ENCODE assay signal across 16 mouse cellular contexts in genomic region chr3:53869263-53869662, GRCm38 (mm10). TPM values are rescaled to one million over a fixed set of nuclear protein-coding genes. Genes with fewer than 3 reads are reported as not detected.
DNase-seq lines count a peak whose midpoint lies in the region; ATAC-seq lines count a peak whose summit lies in the region.
"Had no signal": no experiment of that assay in that cellular context is flagged by ENCODE, and none has a peak within 500 bp of the region (broad histone marks: within the 10 kb centered on the region; RNA-seq: fewer than 3 reads in every experiment).

No protein-coding gene starts in this region.

- H3K36me3 ChIP-seq in embryonic facial prominence, embryonic 13.5 days = no peaks in the 10 kb centered on the region
- no peaks in the 10 kb centered on the region for H3K36me3 ChIP-seq in stomach, embryonic 14.5 days (ENCODE audit: control insufficient read depth, insufficient read depth, low read length)
- H3K36me3 ChIP-seq: heart, embryonic 10.5 days; limb, embryonic 12.5 days had no signal

- H3K27me3 ChIP-seq in embryonic facial prominence, embryonic 13.5 days = no peaks in the 10 kb centered on the region
- no peaks in the 10 kb centered on the region for H3K27me3 ChIP-seq in stomach, embryonic 14.5 days (ENCODE audit: control insufficient read depth, insufficient read depth, low read length)
- H3K27me3 ChIP-seq: limb, embryonic 12.5 days had no signal

- peaks cover 7% of the 10 kb centered on the region; the same call in 1 of the 2 replicates for H3K4me1 ChIP-seq in embryonic facial prominence, embryonic 13.5 days
- H3K4me1 ChIP-seq in stomach, embryonic 14.5 days (ENCODE audit: control insufficient read depth, insufficient read depth, low read length) = no peaks in the 10 kb centered on the region
- H3K4me1 ChIP-seq: heart, embryonic 10.5 days had no signal

- no peak overlapping the region for H3K9ac ChIP-seq in embryonic facial prominence, embryonic 13.5 days
- no peak overlapping the region for H3K9ac ChIP-seq in stomach, embryonic 14.5 days (replicated peaks; ENCODE audit: low read depth, low read length)
- H3K9ac ChIP-seq: limb, embryonic 12.5 days; liver, embryonic 14.5 days had no signal

- WGBS in embryonic facial prominence, embryonic 13.5 days = 5% methylated on average over 1 of the region's 1 CpGs
- 8% methylated on average over 1 of the region's 1 CpGs for WGBS in stomach, embryonic 14.5 days

- no peak overlapping the region for H3K4me3 ChIP-seq in embryonic facial prominence, embryonic 13.5 days
- H3K4me3 ChIP-seq in stomach, embryonic 14.5 days (ENCODE audit: low read depth, low read length) = no peak overlapping the region
- H3K4me3 ChIP-seq: heart, embryonic 10.5 days; left cerebral cortex, adult 2 months; limb, embryonic 12.5 days had no signal

- no peak overlapping the region for H3K4me2 ChIP-seq in embryonic facial prominence, embryonic 13.5 days
- no peak overlapping the region for H3K4me2 ChIP-seq in stomach, embryonic 14.5 days (replicated peaks; ENCODE audit: low read depth, low read length)
- H3K4me2 ChIP-seq: limb, embryonic 12.5 days had no signal

- ATAC-seq in embryonic facial prominence, embryonic 13.5 days (ENCODE audit: insufficient number of reproducible peaks, insufficient read depth, low FRiP score, low TSS enrichment, low read depth) = no peak
- ATAC-seq in stomach, embryonic 14.5 days (ENCODE audit: insufficient number of reproducible peaks, insufficient read depth, low FRiP score, low read depth) = no peak
- ATAC-seq: lung, postnatal 0 days had no signal

- H3K9me3 ChIP-seq in embryonic facial prominence, embryonic 13.5 days = no peaks in the 10 kb centered on the region
- H3K9me3 ChIP-seq in stomach, embryonic 14.5 days (ENCODE audit: control insufficient read depth, low read depth, low read length) = no peaks in the 10 kb centered on the region
- H3K9me3 ChIP-seq: heart, embryonic 10.5 days; limb, embryonic 12.5 days had no signal

- DNase-seq in kidney, adult 9 months = peak; percentile 17
- DNase-seq in kidney, adult 18-20 months = no peak
- DNase-seq in R1 (ENCODE audit: low read depth, low spot score) = peak; percentile 82
- DNase-seq in cerebellum, postnatal 36 days = no peak
- no peak for DNase-seq in urinary bladder, postnatal 25 days (ENCODE audit: low spot score)
- DNase-seq: adrenal gland, postnatal 36 days; cerebellum, postnatal 14 days; gastrocnemius, postnatal 36 days had no signal

- H3K27ac ChIP-seq in embryonic facial prominence, embryonic 13.5 days = peak overlapping the region; percentile 55; the same call in 1 of the 2 replicates
- H3K27ac ChIP-seq in stomach, embryonic 14.5 days (ENCODE audit: low read length) = peak overlapping the region; percentile 35; the same call in 1 of the 2 replicates
- H3K27ac ChIP-seq: heart, embryonic 10.5 days; left cerebral cortex, adult 2 months; limb, embryonic 12.5 days; liver, embryonic 14.5 days had no signal

RNA-seq across cellular contexts. Expression of gene Ufm1, which starts 5.6 kb away (rescaled TPM):
- 87.4 and 113 TPM in 2 replicates for polyA plus RNA-seq in embryonic facial prominence, embryonic 13.5 days (2015; fragmentation: Nextera tagmentation; extraction: Ambion mirVana)
- polyA plus RNA-seq in stomach, embryonic 14.5 days (2014; fragmentation: Nextera tagmentation; extraction: Ambion mirVana) = 93.6 and 103 TPM in 2 replicates

RNA-seq across cellular contexts. Expression of gene Gm10985, which starts 24.4 kb away (rescaled TPM):
- polyA plus RNA-seq in embryonic facial prominence, embryonic 13.5 days (2015; fragmentation: Nextera tagmentation; extraction: Ambion mirVana) = not detected in 2 replicates
- not detected in 2 replicates for polyA plus RNA-seq in stomach, embryonic 14.5 days (2014; fragmentation: Nextera tagmentation; extraction: Ambion mirVana)
- polyA plus RNA-seq: frontal cortex, adult 2 months; heart, embryonic 10.5 days; limb, embryonic 12.5 days; liver, embryonic 14.5 days; lung, postnatal 0 days had no signal

Comparison
In these comparisons a context has a peak if more than half of its experiments do, and no peak if none do; other contexts are left out.
1. DNase-seq: peak in kidney, adult 9 months (single experiment) and R1 (single experiment); none in kidney, adult 18-20 months (single experiment), cerebellum, postnatal 36 days (0 of 2) and urinary bladder, postnatal 25 days (single experiment).